Comparison of ENCODE assay signal across 8 mouse cellular contexts in genomic region chr13:59728378-59729093, GRCm38 (mm10). TPM values are rescaled to one million over a fixed set of nuclear protein-coding genes. Genes with fewer than 3 reads are reported as not detected.
DNase-seq lines count a peak whose midpoint lies in the region; ATAC-seq and TF ChIP-seq lines count a peak whose summit lies in the region.

No protein-coding gene starts in this region.

- TF ChIP-seq CTCF in ES-Bruce4 (IDR thresholded peaks at IDR 0.05; ENCODE audit: low read depth, low read length) = peak; percentile 92
- peak; percentile 72; the same call in 1 of the 2 replicates for TF ChIP-seq CTCF in testis, adult 2 months (IDR thresholded peaks at IDR 0.05; ENCODE audit: control insufficient read depth, insufficient read depth, insufficient replicate concordance, low read depth, low read length)

- TF ChIP-seq EP300 in ES-Bruce4 (IDR thresholded peaks at IDR 0.05; ENCODE audit: insufficient read depth, low read depth, low read length) = no peak

- no peaks in the 10 kb centered on the region for H3K27me3 ChIP-seq in ES-Bruce4 (ENCODE audit: control insufficient read depth, insufficient read depth, low read length, poor library complexity, severe bottlenecking)
- no peaks in the 10 kb centered on the region for H3K27me3 ChIP-seq in forebrain, embryonic 13.5 days
- peaks cover 14% of the 10 kb centered on the region; the same call in 1 of the 2 replicates for H3K27me3 ChIP-seq in liver, embryonic 16.5 days (ENCODE audit: control insufficient read depth, insufficient read depth, low read depth, low read length)
- no peaks in the 10 kb centered on the region for H3K27me3 ChIP-seq in neural tube, embryonic 14.5 days (ENCODE audit: control insufficient read depth, insufficient read depth, low read length)
- no peaks in the 10 kb centered on the region for H3K27me3 ChIP-seq in testis, adult 2 months (ENCODE audit: control insufficient read depth, insufficient read depth, low read length)

- intact Hi-C loops in heart, postnatal 10 days (cut with DNase I) = loop anchor here (2.0 to 5.0 kb wide), 4 partner anchors 101 to 1091 kb away; no protein-coding TSS in a partner anchor

- peak; percentile 83 for DNase-seq in c-Kit-positive CD71-positive TER-119-positive erythroid progenitor cells, embryonic 14.5 days (ENCODE audit: low spot score)
- peak; percentile 89 to 92 for DNase-seq in heart, postnatal 10 days
- peak; percentile 87 to 91 for DNase-seq in kidney, postnatal 4 days

- no peak for TF ChIP-seq POLR2A in ES-Bruce4 (IDR thresholded peaks at IDR 0.05; ENCODE audit: insufficient read depth, low read length)
- TF ChIP-seq POLR2A in testis, adult 2 months (IDR thresholded peaks at IDR 0.05; ENCODE audit: control insufficient read depth, low read depth, low read length) = no peak

- H3K27ac ChIP-seq in ES-Bruce4 (ENCODE audit: insufficient read depth, low read length) = no peak overlapping the region
- H3K27ac ChIP-seq in forebrain, embryonic 13.5 days = no peak overlapping the region
- H3K27ac ChIP-seq in liver, embryonic 16.5 days (ENCODE audit: low read length) = no peak overlapping the region
- no peak overlapping the region for H3K27ac ChIP-seq in neural tube, embryonic 14.5 days (ENCODE audit: low read depth, low read length)
- no peak overlapping the region for H3K27ac ChIP-seq in testis, adult 2 months (ENCODE audit: control insufficient read depth, insufficient read depth, low read depth, low read length)

- no peak overlapping the region for H3K9ac ChIP-seq in ES-Bruce4 (ENCODE audit: low read depth, poor library complexity, severe bottlenecking)
- H3K9ac ChIP-seq in forebrain, embryonic 13.5 days = 0 out of 2 replicates have a peak overlapping the region, but pooled peaks have one; percentile 21
- H3K9ac ChIP-seq in liver, embryonic 16.5 days (ENCODE audit: low read depth, low read length) = 0 out of 2 replicates have a peak overlapping the region, but pooled peaks have one; percentile 25
- no peak overlapping the region for H3K9ac ChIP-seq in neural tube, embryonic 14.5 days (replicated peaks; ENCODE audit: low read depth, low read length)

- no peaks in the 10 kb centered on the region for H3K9me3 ChIP-seq in ES-Bruce4 (replicated peaks; ENCODE audit: control insufficient read depth, insufficient read depth, low read length, poor library complexity, severe bottlenecking)
- no peaks in the 10 kb centered on the region for H3K9me3 ChIP-seq in forebrain, embryonic 13.5 days (replicated peaks)
- H3K9me3 ChIP-seq in liver, embryonic 16.5 days (replicated peaks; ENCODE audit: control insufficient read depth, low read length) = no peaks in the 10 kb centered on the region
- no peaks in the 10 kb centered on the region for H3K9me3 ChIP-seq in neural tube, embryonic 14.5 days (ENCODE audit: control insufficient read depth, low read length)

- H3K4me2 ChIP-seq in forebrain, embryonic 13.5 days = no peak overlapping the region
- H3K4me2 ChIP-seq in liver, embryonic 16.5 days (ENCODE audit: low read depth, low read length) = no peak overlapping the region
- H3K4me2 ChIP-seq in neural tube, embryonic 14.5 days (ENCODE audit: low read depth, low read length) = no peak overlapping the region

- H3K4me3 ChIP-seq in ES-Bruce4 (ENCODE audit: low read depth, low read length) = no peak overlapping the region
- H3K4me3 ChIP-seq in forebrain, embryonic 13.5 days = no peak overlapping the region
- no peak overlapping the region for H3K4me3 ChIP-seq in liver, embryonic 16.5 days (ENCODE audit: low read depth, low read length)
- no peak overlapping the region for H3K4me3 ChIP-seq in neural tube, embryonic 14.5 days (ENCODE audit: low read depth, low read length)
- peak overlapping the region; percentile 83 for H3K4me3 ChIP-seq in testis, adult 2 months (ENCODE audit: control insufficient read depth, low read depth, low read length)

- H3K36me3 ChIP-seq in ES-Bruce4 (ENCODE audit: control insufficient read depth, insufficient read depth, low read length, poor library complexity, severe bottlenecking) = no peaks in the 10 kb centered on the region
- H3K36me3 ChIP-seq in forebrain, embryonic 13.5 days (ENCODE audit: poor library complexity, severe bottlenecking) = no peaks in the 10 kb centered on the region
- no peaks in the 10 kb centered on the region for H3K36me3 ChIP-seq in liver, embryonic 16.5 days (ENCODE audit: control insufficient read depth, insufficient read depth)
- no peaks in the 10 kb centered on the region for H3K36me3 ChIP-seq in neural tube, embryonic 14.5 days (ENCODE audit: control insufficient read depth, insufficient read depth, low read length)
- H3K36me3 ChIP-seq in testis, adult 2 months (ENCODE audit: control insufficient read depth, insufficient read depth, low read length) = no peaks in the 10 kb centered on the region

- WGBS in forebrain, embryonic 13.5 days = 27% methylated on average over 7 of the region's 7 CpGs
- 17% methylated on average over 7 of the region's 7 CpGs for WGBS in liver, embryonic 16.5 days (ENCODE audit: insufficient replicate concordance)
- WGBS in neural tube, embryonic 14.5 days = 32% methylated on average over 7 of the region's 7 CpGs

- peak; percentile 87 for ATAC-seq in forebrain, embryonic 13.5 days
- peak; percentile 83 for ATAC-seq in liver, embryonic 16.5 days (ENCODE audit: low read depth)
- peak; percentile 87 for ATAC-seq in neural tube, embryonic 14.5 days (ENCODE audit: low read depth)

- H3K4me1 ChIP-seq in ES-Bruce4 (ENCODE audit: control insufficient read depth, insufficient read depth, low read length) = peaks cover 3% of the 10 kb centered on the region
- H3K4me1 ChIP-seq in forebrain, embryonic 13.5 days = peaks cover 4% of the 10 kb centered on the region; the same call in 1 of the 2 replicates
- peaks cover 15% of the 10 kb centered on the region for H3K4me1 ChIP-seq in liver, embryonic 16.5 days (ENCODE audit: control insufficient read depth, low read depth, low read length)
- no peaks in the 10 kb centered on the region for H3K4me1 ChIP-seq in neural tube, embryonic 14.5 days (ENCODE audit: control insufficient read depth, insufficient read depth, low read length)
- H3K4me1 ChIP-seq in testis, adult 2 months (ENCODE audit: control insufficient read depth, insufficient read depth, low read length) = peaks cover 14% of the 10 kb centered on the region

RNA-seq across cellular contexts. Expression of gene Spata31d1d, which starts 3.0 kb away (rescaled TPM):
- not detected in 2 replicates for polyA plus RNA-seq in ES-Bruce4 (2011; ENCODE audit: insufficient read depth, insufficient read length, low read depth, missing spikeins)
- polyA plus RNA-seq in forebrain, embryonic 13.5 days (2015; fragmentation: Nextera tagmentation; extraction: Ambion mirVana) = not detected in 2 replicates
- total RNA-seq in heart, postnatal 10 days (2021) = not detected
- 0.02 TPM in 1 of 2 replicates, not detected in the other for polyA plus RNA-seq in liver, embryonic 16.5 days (2015; fragmentation: Nextera tagmentation; extraction: Ambion mirVana)
- polyA plus RNA-seq in neural tube, embryonic 14.5 days (2014; fragmentation: Nextera tagmentation; extraction: Ambion mirVana) = not detected in 2 replicates
- 74.8 and 83.7 TPM in 2 replicates for polyA plus RNA-seq in testis, adult 2 months (2012; rRNA removed)

RNA-seq across cellular contexts. Expression of gene Spata31d1b, which starts 16.5 kb away (rescaled TPM):
- 0.37 TPM in 1 of 2 replicates, not detected in the other for polyA plus RNA-seq in ES-Bruce4 (2011; ENCODE audit: insufficient read depth, insufficient read length, low read depth, missing spikeins)
- polyA plus RNA-seq in forebrain, embryonic 13.5 days (2015; fragmentation: Nextera tagmentation; extraction: Ambion mirVana) = not detected in 2 replicates
- not detected for total RNA-seq in heart, postnatal 10 days (2021)
- polyA plus RNA-seq in liver, embryonic 16.5 days (2015; fragmentation: Nextera tagmentation; extraction: Ambion mirVana) = not detected in 2 replicates
- polyA plus RNA-seq in neural tube, embryonic 14.5 days (2014; fragmentation: Nextera tagmentation; extraction: Ambion mirVana) = not detected in 2 replicates
- polyA plus RNA-seq in testis, adult 2 months (2012; rRNA removed) = 118 and 120 TPM in 2 replicates

RNA-seq across cellular contexts. Expression of gene 1700014D04Rik, which starts 18.0 kb away (rescaled TPM):
- 0.58 and 0.61 TPM in 2 replicates for polyA plus RNA-seq in ES-Bruce4 (2011; ENCODE audit: insufficient read depth, insufficient read length, low read depth, missing spikeins)
- not detected in 2 replicates for polyA plus RNA-seq in forebrain, embryonic 13.5 days (2015; fragmentation: Nextera tagmentation; extraction: Ambion mirVana)
- total RNA-seq in heart, postnatal 10 days (2021) = under 1 TPM in 1 of 2 experiments, not detected in 1; 0.07 TPM
- not detected in 2 replicates for polyA plus RNA-seq in liver, embryonic 16.5 days (2015; fragmentation: Nextera tagmentation; extraction: Ambion mirVana)
- polyA plus RNA-seq in neural tube, embryonic 14.5 days (2014; fragmentation: Nextera tagmentation; extraction: Ambion mirVana) = 0.10 and 0.52 TPM in 2 replicates
- polyA plus RNA-seq in testis, adult 2 months (2012; rRNA removed) = 45.6 and 46.7 TPM in 2 replicates

RNA-seq across cellular contexts. Expression of gene Spata31d1a, which starts 18.4 kb away (rescaled TPM):
- polyA plus RNA-seq in ES-Bruce4 (2011; ENCODE audit: insufficient read depth, insufficient read length, low read depth, missing spikeins) = 0.40 and 1.1 TPM in 2 replicates
- polyA plus RNA-seq in forebrain, embryonic 13.5 days (2015; fragmentation: Nextera tagmentation; extraction: Ambion mirVana) = 0.05 TPM in 1 of 2 replicates, not detected in the other
- not detected for total RNA-seq in heart, postnatal 10 days (2021)
- polyA plus RNA-seq in liver, embryonic 16.5 days (2015; fragmentation: Nextera tagmentation; extraction: Ambion mirVana) = 0.12 TPM in 1 of 2 replicates, not detected in the other
- polyA plus RNA-seq in neural tube, embryonic 14.5 days (2014; fragmentation: Nextera tagmentation; extraction: Ambion mirVana) = 0.06 and 0.21 TPM in 2 replicates
- polyA plus RNA-seq in testis, adult 2 months (2012; rRNA removed) = 111 and 122 TPM in 2 replicates

RNA-seq across cellular contexts. Expression of gene 4921517D22Rik, which starts 34.6 kb away (rescaled TPM):
- not detected in 2 replicates for polyA plus RNA-seq in ES-Bruce4 (2011; ENCODE audit: insufficient read depth, insufficient read length, low read depth, missing spikeins)
- polyA plus RNA-seq in forebrain, embryonic 13.5 days (2015; fragmentation: Nextera tagmentation; extraction: Ambion mirVana) = not detected in 2 replicates
- not detected for total RNA-seq in heart, postnatal 10 days (2021)
- polyA plus RNA-seq in liver, embryonic 16.5 days (2015; fragmentation: Nextera tagmentation; extraction: Ambion mirVana) = not detected in 2 replicates
- polyA plus RNA-seq in neural tube, embryonic 14.5 days (2014; fragmentation: Nextera tagmentation; extraction: Ambion mirVana) = not detected in 2 replicates
- polyA plus RNA-seq in testis, adult 2 months (2012; rRNA removed) = 23.4 and 24.2 TPM in 2 replicates

Comparison
In these comparisons a context has a peak if more than half of its experiments do, and no peak if none do; other contexts are left out.
1. H3K9ac ChIP-seq: peak in forebrain, embryonic 13.5 days (single experiment) and liver, embryonic 16.5 days (single experiment); none in ES-Bruce4 (single experiment) and neural tube, embryonic 14.5 days (single experiment).
2. RNA of gene Spata31d1d, which starts 3.0 kb away (polyA plus RNA-seq): 74.8 to 83.7 TPM in testis, adult 2 months; not detected in neural tube, embryonic 14.5 days, not detected in ES-Bruce4, not detected in forebrain, embryonic 13.5 days and 0.02 TPM in liver, embryonic 16.5 days; every median in the first group is over 10 times any median in the second.
3. RNA of gene Spata31d1b, which starts 16.5 kb away (polyA plus RNA-seq): 118 to 120 TPM in testis, adult 2 months; 0.37 TPM in ES-Bruce4, not detected in forebrain, embryonic 13.5 days, not detected in liver, embryonic 16.5 days and not detected in neural tube, embryonic 14.5 days; every median in the first group is over 10 times any median in the second.
4. RNA of gene 1700014D04Rik, which starts 18.0 kb away (polyA plus RNA-seq): 45.6 to 46.7 TPM in testis, adult 2 months; 0.58 to 0.61 TPM in ES-Bruce4, 0.10 to 0.52 TPM in neural tube, embryonic 14.5 days, not detected in liver, embryonic 16.5 days and not detected in forebrain, embryonic 13.5 days; every median in the first group is over 10 times any median in the second.
5. Peak in every context shown above with its lines, with median percentiles within 50 percentile points of each other: DNase-seq and ATAC-seq.